Mouse (Mus musculus) C2C12 (cell line): ENCODE results near the gene Acsl4.

Source experiments
- CEBPB ChIP-seq: IDR thresholded peaks from one replicate; pipeline ENCODE4 v1.6.1; 2011; ENCODE audit warnings: low read depth, mild to moderate bottlenecking, control low read depth, moderate library complexity
- CTCF ChIP-seq: IDR thresholded peaks from one replicate; pipeline ENCODE4 v1.5.1; 2011; ENCODE audit not compliant: control insufficient read depth, insufficient read depth, insufficient read length
- MAX ChIP-seq: IDR thresholded peaks from one replicate; pipeline ENCODE4 v1.6.1; 2011; ENCODE audit warnings: mild to moderate bottlenecking, control low read depth
- USF1 ChIP-seq: IDR thresholded peaks from one replicate; pipeline ENCODE4 v1.6.1; 2011; ENCODE audit warnings: low read depth, mild to moderate bottlenecking, control low read depth, moderate library complexity

GRCm38 (mm10) chrX:142305869-142306581 is 84.3 kb downstream of the Acsl4 start, which contains the start of gene Kcne1l:
- TF ChIP-seq CTCF (no peak), CEBPB (no peak), USF1 (no peak), MAX (no peak)
